Mouse (Mus musculus) adrenal gland, adult 18-20 months (tissue): ENCODE results near the gene Cep112. TPM values are rescaled to one million over a fixed set of nuclear protein-coding genes. Genes with fewer than 3 reads are reported as not detected.
A peak's percentile ranks its signal among the peaks of the same experiment; 100 is the strongest.

Experiments used
- DNase-seq, 2 experiments: peaks; one replicate each; pipeline ENCODE4 v3.0.0; 2021 to 2022; ENCODE audit warnings: low spot score in 2 of 2
- total RNA-seq, 2 experiments: library from RNA; stranded (reverse); gene quantifications; 1 replicate in 1 of 2; 2 replicates in 1 of 2; pipeline ENCODE4 v1.2.3; 2021

Gene Cep112
- total RNA-seq, 2 experiments from 2014 or later: 7.1 to 11.9 TPM

DNA sequence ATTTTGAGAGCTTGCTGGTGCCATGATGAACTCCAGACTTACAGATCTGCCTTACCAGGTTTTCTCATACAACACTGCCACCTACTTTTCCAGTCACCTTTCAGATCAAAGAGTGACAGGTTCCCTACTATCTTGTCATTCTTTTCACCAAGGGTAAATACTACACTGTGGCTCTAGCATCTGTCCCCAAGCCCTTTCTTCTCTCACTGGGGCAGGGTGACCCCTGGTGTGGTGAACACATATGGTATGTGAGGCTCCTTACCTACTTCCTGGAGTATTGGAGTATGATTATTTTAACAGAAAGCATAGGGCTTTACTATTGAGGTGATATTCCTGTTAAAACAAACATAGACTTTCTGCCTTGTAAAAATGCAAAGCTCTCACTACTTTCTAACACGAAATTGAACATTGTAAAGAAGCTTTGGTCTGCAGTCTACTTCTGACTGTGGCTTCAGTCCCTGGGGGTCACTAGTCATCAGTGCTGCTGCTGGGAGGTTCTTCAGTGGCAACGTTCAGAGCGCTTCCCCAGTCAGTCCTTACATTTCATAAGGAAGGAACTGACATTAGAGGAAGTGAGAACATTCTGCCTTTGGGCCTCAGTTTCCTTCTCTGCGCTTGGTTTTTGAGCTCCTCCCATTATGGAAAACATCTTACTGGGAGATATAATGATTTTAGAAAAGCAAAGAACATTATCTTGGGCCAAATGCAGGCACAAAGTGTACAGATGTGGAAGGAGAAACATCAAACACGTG lies 168.4 kb downstream of the Cep112 start:
- DNase-seq: no peak

- DNase-seq: no peak
Measured at GRCm38 (mm10) chr11:108593959-108594579, 169.1 kb downstream of the Cep112 start.

GRCm38 (mm10) chr11:108605301-108605700 lies 180.3 kb downstream of the Cep112 start:
- no peak for DNase-seq

GRCm38 (mm10) chr11:108606036-108606435 lies 181.0 kb downstream of the Cep112 start:
- DNase-seq: no peak

- no peak for DNase-seq
Measured at GRCm38 (mm10) chr11:108606836-108607235, 181.8 kb downstream of the Cep112 start.

- no peak for DNase-seq
Measured at GRCm38 (mm10) chr11:108620628-108621433, 195.8 kb downstream of the Cep112 start.

- no peak for DNase-seq
Measured at GRCm38 (mm10) chr11:108621434-108621901, 196.5 kb downstream of the Cep112 start.

DNA sequence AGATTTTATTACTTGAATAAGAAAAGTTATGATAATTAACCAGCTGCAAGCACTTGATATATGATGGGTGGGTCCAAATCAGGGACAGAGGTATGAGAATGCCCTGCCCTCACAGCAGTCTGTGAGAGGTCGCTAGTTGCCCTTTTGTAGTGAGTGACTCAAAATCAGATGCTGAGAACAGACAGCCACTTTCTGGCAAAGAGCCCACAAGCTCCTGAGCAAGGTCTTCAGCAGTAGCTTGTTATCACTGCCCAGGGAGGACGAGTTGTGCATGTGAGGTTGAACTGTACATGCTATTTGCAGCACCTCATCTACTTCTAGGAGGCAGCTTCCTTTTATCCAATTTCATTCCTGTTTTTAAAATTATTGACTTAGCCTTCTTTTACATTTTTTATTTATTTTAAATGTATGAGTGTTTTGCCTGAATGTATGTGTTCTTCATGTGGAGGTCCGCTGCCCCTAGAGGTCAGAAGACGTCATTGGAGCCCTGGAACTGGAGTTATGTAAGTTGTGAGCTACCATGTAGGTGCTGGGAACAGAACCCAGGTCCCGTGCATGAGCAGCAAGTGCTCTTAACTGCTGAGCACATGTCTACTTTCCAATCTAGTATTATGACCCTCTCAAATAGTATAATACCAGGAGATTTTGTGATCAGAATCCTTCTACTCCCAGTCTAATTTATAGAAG lies 200.7 kb downstream of the Cep112 start:
- DNase-seq: peak; percentile 38 to 44

DNA sequence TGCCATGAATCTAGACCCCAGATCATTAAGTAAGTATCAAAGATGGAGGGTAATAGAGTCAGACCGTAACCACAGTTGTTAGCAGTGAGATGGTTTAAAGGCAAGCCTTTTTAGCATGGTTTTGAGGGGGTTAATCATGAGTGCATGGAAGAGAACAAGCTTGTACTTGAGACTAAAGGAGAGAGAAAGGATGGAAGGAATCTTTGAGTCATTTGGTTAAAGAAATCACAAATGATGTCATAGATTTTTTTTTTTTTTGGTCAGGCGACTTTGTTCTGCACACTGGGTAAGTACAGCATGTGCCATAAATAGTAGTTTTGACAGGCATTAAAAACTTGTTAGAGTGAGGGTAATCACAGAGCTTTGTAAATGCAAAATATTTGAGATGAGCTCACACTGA lies 212.8 kb downstream of the Cep112 start:
- DNase-seq: no peak

DNA sequence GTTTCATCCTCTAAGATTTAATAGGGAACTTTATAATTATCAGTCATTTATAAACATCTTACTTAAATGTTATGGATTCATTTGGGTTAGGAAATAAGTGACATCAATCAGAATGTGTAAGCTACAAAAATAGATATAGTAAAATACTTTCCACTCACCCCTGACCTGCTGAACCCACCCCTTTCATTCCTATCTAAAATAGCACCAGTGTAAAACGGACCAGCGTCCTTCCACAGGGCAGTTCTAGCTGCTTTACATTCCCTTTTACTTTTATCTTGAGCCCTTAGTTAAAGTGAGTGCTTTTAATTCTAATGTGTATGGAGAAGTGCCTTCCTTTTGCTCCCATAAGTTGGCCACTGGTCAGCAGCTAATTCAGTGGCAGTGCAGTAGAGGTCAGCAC lies 230.6 kb downstream of the Cep112 start:
- DNase-seq: no peak

DNA sequence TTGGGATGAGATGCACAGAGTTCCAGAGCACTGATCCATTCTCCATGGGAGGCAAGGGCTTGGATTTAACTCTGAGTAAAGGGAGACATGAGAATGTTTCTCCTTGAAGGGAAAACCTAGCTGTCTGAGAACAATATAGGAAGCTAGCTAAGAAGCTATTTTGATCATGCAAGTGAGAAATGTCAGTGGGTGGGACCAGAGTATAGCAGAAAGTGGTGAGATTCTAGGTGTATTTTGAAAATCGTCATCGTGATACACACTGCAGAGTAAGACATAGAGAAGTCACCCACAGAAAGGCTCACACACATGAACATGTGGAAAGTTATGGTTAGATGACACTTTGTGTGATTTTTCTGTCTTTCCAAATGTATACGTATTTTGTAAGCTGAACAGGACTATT lies 257.0 kb downstream of the Cep112 start:
- no peak for DNase-seq

DNA sequence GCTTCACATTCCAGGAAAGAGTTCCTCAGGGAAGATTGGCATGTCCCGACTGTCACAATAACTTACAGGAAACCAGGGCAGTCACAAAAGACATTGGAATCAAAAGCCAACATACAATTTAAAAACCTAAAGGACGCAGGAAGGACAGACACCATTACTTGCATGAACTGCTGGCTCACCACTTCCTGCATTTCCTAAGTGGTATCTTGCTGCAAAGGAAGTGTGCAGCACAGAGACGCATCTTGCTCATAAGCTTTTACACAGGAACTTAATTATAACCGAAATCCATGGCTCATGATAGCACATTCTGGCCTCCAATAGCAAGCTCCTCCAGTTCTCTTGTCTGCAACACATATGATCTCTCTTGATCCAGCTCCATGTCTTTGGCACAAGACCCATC lies 271.6 kb downstream of the Cep112 start:
- no peak for DNase-seq

DNA sequence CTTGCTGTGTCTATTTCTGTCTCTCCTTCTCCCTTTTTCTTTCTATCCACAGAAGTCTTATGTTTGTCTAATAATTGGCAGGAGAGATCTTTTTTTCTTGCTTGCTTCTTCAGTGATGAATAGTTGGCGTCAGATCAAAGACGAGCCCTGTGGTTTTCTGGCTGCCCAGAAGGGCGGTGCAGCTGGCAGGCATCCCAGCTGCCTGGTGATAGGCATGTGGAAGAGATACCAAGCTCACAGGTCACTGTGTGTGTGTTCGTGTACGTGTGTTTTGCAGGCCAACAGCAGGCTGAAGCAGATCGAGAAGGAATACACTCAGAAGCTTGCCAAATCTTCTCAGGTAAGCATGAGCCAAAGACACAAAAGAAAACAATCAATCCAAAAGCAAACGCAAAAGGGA lies 327.3 kb downstream of the Cep112 start:
- DNase-seq: peak; percentile 67 to 69

DNA sequence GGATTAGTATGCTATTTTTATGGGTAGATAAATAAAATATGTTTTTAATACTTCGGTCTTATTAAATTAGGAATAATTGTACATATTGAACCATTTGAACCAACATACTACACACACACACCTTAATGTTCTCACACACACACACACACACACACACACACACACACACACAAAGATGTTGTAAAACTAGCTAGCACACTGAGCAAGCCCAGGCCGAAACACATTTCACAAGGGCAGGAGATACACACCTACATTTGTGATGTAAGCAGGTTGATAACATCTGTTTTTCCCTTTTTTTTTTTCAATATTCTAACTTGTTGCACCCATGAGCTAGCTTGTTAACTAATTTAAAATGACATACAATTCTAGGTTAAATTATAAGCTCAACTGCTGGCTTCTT lies 327.8 kb downstream of the Cep112 start:
- no peak for DNase-seq

- no peak for DNase-seq
Measured at GRCm38 (mm10) chr11:108753361-108754240, 328.6 kb downstream of the Cep112 start.

- DNase-seq: no peak
Measured at GRCm38 (mm10) chr11:108757211-108757610, 332.2 kb downstream of the Cep112 start.

- no peak for DNase-seq
Measured at GRCm38 (mm10) chr11:108757626-108758430, 332.8 kb downstream of the Cep112 start.

DNA sequence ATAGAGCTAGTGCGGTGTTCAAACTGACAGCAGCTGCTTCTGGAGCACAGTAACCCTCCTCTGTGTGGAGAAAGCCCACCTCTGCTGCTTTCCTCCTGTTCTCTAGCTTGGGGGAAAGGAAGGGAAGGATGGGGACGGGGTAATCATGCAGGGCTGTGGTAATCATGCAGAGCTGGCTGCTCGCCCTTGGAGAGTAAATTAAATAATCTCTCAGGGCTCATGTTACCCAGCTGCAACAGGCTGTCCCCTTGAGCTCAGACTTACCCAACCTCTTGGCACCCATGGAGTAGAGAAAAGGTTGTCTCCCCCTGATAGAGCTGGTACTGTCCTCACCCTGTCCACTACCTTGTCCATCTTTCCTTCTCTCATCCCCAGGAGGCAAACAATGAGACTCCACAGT lies 345.1 kb downstream of the Cep112 start:
- DNase-seq: no peak

DNA sequence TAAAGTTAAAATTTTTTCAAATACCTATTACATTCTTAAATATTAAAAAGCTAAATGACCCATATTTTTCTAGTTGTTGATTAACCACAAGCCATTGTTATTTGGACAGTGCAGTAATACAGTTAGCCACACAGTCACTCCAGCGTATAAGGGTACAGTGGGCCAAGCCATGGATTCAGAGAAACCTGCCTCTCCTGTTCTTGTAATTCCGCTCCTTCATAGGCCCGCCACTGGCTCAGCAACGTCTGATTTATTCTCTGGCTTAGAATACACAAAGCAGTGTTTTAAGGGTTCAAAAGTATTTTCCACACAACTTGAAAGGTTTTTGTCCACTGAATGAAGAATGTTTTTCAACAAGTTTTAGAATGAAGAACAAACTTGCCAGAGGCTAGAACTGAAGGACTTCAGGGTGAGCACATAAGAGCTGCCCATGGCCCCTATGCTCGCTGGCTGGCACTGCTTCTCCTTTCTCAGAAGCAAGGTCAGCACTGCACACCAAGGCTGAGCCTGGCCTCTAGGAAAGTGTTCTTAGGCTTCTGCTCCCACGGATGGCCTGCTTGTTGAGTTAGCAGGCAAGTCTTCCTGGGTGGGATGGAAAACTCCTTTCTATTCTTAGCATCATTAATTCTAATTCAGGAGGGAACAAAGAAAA lies 349.2 kb downstream of the Cep112 start:
- DNase-seq: no peak
